Mouse (Mus musculus) gastrocnemius, postnatal 25 days (tissue): ENCODE results near the gene Retnlg. TPM values are rescaled to one million over a fixed set of nuclear protein-coding genes. Genes with fewer than 3 reads are reported as not detected.
"Not testable (repeated sequence)": the region's sequence is repeated elsewhere in the genome, so short reads cannot be mapped to it uniquely, and the experiment has no call there.

Experiments used
- DNase-seq: peaks from one replicate; pipeline ENCODE4 v3.0.0; 2022
- long read RNA-seq, 2 experiments: library from polyadenylated mRNA; stranded (forward); transcript quantifications; one replicate each; pipeline ENCODE4 v2.0.0; 2021
- total RNA-seq, 2 experiments: library from RNA; stranded (reverse); gene quantifications; 1 replicate in 1 of 2; 2 replicates in 1 of 2; pipeline ENCODE4 v1.2.3; 2021

Gene Retnlg
- total RNA-seq: not detected
- long read RNA-seq, experiment 1: 0 reads
- long read RNA-seq, experiment 2: 0 reads

DNA sequence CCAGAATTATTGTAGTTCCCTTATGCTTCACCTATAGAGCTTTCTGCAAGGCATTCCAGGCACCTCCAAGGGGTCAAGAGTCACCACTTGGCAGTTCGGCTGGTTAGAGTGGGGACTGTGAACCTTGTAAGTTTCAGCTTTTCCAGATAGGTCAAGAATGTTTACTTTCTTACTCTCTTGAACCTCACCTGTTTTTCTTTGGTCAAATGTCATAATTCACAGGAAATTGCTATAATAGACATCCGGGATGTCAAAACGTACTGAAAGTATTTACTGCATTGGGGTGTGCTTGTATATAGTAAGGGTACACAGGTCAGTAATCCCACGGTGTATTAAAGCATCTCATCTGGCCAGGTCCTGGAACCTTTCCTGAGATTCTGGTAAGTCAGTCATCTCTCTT, at the start of gene Retnlg:
Gene Retnlg, plus strand, starts transcription at position 301 of the 400 bp plus-strand sequence.
- DNase-seq: no peak

DNA sequence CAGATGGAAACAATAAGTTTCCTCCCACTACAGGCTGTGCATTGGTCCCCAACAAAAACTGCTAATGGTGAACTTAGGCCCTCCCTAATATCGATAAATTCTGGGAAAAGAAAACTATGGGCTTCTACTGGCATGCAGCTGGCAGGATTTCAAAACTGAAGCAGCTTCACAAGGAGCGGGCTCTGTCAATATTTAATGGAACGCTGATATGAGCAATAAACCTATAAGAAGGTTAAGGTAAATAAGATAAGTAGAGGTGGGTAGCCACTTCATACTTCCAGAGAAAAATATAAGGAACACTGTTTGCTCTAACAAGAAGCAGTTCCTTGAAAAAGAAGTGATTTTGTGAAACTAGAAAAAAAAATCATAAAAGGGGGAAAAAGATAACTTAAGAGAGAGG, 45.9 kb upstream of the Retnlg start:
- no peak for DNase-seq

DNA sequence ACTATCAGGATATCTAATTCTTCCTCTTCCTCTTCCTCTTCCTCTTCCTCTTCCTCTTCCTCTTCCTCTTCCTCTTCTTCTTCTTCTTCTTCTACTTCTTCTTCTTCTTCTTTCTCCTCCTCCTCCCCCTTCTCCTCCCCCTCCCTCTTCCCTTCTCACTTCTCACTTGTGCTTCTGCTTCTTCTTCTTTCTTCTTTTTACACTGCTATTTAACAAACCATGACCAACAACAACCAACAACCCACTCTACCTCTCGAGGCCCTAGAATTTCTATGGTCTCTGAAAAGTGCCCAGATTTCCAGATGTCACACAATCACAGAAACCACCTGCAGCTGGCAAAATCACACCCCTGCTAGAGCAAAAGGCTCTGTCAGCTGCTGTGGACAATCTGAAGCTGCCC, 44.8 kb upstream of the Retnlg start:
- DNase-seq: no peak

DNA sequence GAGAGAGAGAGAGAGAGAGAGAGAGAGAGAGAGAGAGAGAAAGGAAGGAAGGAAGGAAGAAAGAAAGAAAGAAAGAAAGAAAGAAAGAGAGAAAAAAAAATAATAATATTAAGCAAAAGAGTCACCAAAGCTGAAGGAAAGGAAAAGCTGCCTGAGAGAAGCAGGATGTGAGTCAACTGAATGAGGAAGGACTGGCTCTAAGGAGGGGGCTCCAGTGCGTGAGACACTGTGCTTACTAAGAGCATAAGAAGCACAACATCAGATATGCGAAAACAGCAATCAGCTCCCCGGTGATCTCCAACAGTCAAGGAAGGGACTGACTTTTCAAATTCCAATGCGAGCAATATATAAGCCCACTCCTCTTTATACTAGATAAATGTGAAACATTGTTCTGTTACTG, 43.4 kb upstream of the Retnlg start:
- DNase-seq: no peak

DNA sequence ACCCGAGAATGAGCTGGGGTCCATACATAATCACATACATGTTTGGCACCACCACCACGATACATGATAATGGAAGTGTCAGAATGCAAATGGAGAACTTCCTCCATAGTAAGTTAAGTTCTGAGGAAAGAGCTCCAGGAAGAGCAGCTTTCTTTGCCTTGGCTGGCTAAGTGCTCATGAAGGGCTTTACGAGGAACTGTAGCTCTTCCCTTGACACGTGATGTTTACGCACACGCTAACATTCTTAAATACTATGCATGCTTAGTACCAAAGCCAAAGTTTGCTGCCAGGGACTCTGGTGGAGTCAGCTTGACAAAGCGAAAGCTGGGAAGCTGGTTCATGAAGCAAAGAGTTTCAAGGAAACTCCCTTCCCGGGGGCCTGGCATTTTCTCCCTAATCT, 40.4 kb upstream of the Retnlg start:
- no peak for DNase-seq

DNA sequence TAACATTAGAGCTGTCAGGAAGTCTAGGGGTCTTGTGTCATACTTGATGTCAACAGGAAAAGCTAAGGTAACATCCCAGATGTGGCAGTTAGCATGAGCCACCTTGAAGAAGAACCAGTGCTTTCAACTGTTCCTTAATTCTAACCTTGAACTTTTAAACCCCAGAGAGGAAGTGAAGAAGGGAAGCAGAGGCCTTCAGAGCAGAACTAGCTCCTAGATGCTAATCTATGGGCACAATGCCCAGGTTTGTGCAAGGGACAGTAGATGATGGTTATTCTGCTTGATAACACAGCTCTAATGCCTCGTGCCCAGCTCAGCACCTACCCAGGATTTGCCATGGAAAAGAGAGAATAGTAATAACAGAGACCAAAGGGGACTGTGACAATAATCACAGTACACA, 38.8 kb upstream of the Retnlg start:
- DNase-seq: not testable (repeated sequence)

DNA sequence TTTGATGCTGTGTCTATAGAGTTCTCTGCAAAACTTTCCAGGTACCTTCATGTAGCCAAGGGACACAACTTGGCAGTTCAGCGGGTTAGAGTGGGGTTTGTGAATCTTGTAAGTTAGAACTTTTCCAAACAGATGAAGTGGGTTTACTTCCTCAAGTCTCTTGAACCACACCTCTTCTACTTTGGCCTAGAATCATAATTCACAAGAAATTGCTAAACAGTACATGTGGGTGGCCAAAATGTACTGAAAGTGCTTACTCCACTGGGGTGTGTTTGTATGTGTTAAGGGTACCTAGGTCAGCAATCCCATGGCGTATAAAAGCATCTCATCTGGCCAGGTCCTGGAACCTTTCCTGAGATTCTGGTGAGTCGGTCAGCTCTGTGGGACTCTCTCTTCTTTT, 30.2 kb upstream of the Retnlg start, which contains the start of gene Retnla:
Gene Retnla, plus strand, starts transcription at position 286 of the 400 bp plus-strand sequence.
- no peak for DNase-seq

DNA sequence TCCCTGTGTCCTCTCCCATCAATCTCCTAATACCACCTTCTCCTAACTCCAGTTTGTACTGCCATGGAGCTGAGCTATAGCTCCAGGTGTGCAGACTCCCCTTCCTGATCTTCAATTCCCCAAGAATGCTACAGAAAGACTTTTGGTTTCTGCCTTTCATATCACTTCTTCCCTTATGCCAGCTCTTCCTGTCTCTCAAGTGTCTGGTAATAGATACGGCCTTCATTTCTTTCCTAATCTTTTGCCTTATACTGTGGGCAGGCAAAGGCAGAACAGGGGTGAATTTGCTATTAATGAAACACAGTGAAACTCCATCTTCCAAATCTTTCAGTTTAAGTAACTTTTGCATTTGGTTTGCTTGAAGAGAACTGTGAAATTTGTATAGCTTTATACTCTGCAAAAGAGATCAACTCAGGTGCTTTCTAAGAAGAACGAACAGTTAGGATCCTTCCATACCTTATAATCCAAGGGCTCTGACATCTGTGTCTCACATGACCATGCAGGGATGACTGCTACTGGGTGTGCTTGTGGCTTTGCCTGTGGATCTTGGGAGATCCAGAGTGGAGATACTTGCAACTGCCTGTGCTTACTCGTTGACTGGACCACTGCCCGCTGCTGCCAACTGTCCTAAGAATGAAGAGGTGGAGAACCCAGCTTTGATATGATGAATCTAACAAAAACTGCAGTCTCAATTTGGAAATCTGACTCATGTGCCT, 28.6 kb upstream of the Retnlg start:
- no peak for DNase-seq

DNA sequence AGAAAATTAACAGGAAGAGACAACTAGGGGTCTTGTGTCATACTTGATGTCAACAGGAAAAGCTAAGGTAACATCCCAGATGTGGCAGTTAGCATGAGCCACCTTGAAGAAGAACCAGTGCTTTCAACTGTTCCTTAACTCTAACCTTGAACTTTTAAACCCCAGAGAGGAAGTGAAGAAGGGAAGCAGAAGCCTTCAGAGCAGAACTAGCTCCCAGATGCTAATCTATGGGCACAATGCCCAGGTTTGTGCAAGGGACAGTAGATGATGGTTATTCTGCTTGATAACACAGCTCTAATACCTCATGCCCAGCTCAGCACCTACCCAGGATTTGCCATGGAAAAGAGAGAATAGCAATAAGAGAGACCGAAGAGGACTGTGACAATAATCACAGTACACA, 7.4 kb upstream of the Retnlg start:
- DNase-seq: peak; percentile 12

DNA sequence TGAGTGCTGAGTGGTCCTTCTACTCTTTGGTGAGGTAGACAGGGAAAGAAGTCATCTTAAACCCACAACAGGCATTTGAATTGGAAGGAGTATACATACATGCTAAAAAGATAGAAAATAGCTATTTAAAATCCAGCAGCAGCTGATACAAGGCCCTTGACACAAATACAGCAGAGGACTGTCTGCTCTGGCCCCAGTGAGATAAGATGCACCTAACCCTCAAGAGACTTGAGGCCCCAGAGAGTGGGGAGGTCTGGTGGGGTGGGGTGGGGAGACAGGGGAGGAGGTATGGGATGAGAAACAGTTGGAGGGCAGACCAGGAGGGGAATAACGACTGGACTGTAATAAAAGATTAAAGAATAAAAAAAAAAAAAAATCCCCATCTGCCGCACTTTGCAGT, 4.7 kb upstream of the Retnlg start:
- DNase-seq: no peak

DNA sequence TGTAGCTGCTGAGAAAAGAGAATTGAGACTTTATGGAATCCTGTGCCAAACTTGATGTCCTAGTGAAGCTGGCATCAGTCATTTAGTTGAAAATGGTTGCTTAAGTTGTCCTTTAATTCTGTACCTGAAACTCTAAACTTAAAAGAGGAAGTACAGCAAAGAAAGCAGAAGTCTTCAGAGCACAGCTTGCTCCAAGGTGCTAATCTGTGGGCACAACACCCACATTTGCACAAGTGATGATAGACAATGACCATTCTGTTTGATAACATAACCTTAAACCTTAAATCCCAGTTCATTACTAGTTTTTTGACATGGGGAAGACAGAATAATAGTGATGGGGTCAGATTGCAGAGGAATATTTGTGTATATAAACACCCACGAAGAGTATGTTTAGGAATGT, 3.8 kb upstream of the Retnlg start:
- DNase-seq: no peak

DNA sequence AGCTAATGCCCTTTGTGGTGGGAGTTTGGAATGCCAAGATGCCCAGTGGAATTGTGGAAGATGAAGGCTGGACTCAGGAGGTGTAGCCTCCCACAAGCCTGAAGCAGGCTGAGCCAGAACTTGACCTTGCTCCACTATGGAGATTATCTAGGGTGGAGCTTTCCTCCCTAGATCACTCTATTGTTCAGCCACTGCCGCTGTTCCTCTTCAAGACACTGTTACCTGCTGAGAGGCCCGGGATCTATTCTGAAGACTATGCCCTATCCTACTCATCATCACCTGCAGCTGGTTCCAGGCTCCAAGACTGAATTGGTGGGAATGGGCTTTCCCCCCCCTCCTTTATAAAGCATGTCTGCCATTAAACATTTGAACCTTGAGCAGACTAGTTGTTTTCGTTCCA, 2.8 kb upstream of the Retnlg start:
- no peak for DNase-seq

DNA sequence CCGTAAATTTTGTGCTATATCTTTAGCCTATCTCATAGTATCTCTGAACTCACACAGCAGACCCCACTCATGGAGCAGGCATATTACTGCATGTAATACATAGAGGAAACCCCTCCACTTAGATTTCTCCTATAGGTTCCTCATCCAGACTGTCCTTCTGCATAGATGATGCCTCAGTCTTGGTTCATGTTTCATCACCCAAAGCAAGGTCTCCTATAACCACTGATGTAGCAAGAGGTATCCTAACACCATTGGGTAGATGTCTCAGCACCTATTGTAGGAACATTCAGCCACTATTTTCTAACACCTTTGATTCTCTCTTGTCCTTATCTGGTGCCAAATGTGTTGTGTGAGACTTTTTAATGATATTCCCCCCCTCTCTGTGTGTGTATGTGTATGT, 667 bp upstream of the Retnlg start:
- DNase-seq: no peak

DNA sequence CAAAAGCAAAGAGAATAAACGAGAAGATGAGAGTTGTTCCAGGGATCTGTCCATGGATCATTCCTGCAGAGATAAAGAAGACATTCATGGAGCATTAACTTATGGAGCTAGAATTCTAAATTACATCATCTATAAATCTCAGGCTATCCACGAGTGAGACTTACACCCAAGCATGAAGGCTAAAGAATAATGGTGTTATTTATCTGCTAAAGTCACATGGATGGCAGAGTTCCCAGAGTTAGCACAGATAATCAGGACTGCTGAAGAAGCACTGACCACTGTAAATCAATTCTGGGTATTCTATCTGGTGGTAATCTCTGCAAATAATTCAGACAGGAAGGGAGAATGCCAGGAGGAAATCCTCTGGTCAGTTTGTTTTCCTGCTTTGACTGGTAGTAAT, 18.3 kb downstream of the Retnlg start:
- no peak for DNase-seq

DNA sequence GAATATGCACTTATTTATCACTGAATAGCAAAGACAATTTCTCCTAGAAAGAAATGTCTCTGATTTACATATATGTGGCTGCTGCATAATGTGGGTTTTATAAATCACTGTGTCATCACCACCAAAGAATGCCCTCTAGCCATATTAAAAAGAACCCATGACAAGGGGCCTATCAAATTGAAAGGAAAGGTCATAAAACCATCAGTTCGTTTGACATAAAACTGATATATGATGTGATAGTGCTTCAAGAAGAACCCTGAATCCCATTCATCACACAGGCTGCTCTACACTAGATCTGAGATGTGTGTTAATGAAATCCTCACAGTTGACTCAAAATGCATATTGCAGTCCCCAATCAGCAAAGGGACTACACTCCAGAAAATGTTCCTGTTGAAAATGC, 27.4 kb downstream of the Retnlg start:
- DNase-seq: no peak

DNA sequence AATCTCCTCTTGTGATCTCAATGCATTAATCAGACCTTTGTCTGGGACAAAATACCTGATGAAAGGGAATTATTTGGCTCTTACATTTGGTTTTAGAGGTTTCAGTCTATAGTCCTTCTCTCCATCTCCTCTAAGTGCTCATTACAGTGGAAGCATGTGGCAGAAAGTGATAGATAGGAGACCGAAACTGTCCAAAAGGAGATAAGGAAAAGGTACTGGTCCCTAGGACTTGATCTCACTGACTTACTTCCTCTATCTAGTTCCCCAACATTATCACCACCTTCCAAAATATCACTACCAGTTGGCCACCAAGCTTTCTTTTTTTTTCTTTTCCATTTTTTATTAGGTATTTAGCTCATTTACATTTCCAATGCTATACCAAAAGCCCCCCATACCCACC, 38.8 kb downstream of the Retnlg start:
- DNase-seq: no peak

DNA sequence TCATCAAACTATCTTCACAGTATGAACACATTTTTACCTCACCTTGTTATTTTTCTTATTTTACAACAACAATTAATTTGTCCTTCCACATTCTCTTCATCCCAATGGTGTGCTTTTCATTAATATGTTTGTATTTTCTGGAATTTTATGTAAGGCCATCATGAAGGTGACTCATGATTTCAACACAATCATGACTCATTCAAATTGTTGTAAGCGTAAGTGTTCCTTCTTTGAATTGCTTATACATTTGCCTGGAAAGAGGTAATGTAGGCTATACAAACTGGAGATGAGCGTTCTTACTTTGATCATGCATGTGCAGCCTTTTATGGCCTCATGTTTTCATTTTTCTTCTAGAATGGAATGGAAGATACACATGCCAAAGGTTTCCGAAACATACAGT, 40.8 kb downstream of the Retnlg start:
- DNase-seq: no peak

DNA sequence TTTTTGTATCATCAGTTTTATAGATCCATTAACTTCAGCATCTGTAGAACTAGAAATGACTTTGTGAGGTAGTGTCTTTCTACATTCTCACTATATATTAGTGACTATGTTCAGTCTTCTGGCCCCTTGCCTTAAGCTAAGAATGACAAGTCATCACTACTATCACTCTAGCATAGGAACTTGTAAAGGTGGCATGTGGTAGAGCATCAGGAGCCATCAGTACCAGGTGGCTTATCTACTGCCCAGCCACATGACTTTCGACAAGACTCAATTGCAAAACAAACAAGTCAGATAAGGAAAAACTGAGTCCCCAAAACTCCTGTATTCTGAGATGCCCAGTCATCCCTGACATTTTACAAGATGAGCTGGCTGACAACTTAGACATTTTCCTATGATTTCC, 51.3 kb downstream of the Retnlg start:
- DNase-seq: no peak

Other genes starting within 250 kb of the Retnlg start
- gene Trat1, start 100.6 kb upstream of the Retnlg start, total RNA-seq: not detected
- not detected for gene Retnlb, start 55.8 kb upstream of the Retnlg start, total RNA-seq
- 1 to 10 TPM; 2.0 to 8.2 TPM for gene Retnla, start 30.1 kb upstream of the Retnlg start, total RNA-seq
- gene Dzip3, start 121.5 kb downstream of the Retnlg start, total RNA-seq: 1 to 10 TPM; 3.8 to 4.3 TPM
- gene Cip2a, start 121.6 kb downstream of the Retnlg start, total RNA-seq: under 1 TPM; 0.41 to 0.96 TPM
- not detected for gene Myh15, start 184.9 kb downstream of the Retnlg start, total RNA-seq